Mouse (Mus musculus): Measurements from ENCODE around the gene Cblc.

- no peak for TF ChIP-seq POLR2A (IDR thresholded peaks at IDR 0.05; ENCODE audit: borderline replicate concordance, low read depth, low read length)
- no peak for TF ChIP-seq CTCF (IDR thresholded peaks at IDR 0.05; ENCODE audit: low read depth, low read length)
Observed at GRCm38 (mm10) chr7:19770375-19770754, 26.2 kb downstream of the Cblc start.

Measured in bone marrow macrophage, adult 2 months (primary cell).